Mouse (Mus musculus) kidney, adult 11 months (tissue): ENCODE measurements around the gene Ubxn10.

ENCODE experiments used
- DNase-seq: peaks from one replicate; pipeline ENCODE4 v3.0.0; 2022

Gene Ubxn10

DNA sequence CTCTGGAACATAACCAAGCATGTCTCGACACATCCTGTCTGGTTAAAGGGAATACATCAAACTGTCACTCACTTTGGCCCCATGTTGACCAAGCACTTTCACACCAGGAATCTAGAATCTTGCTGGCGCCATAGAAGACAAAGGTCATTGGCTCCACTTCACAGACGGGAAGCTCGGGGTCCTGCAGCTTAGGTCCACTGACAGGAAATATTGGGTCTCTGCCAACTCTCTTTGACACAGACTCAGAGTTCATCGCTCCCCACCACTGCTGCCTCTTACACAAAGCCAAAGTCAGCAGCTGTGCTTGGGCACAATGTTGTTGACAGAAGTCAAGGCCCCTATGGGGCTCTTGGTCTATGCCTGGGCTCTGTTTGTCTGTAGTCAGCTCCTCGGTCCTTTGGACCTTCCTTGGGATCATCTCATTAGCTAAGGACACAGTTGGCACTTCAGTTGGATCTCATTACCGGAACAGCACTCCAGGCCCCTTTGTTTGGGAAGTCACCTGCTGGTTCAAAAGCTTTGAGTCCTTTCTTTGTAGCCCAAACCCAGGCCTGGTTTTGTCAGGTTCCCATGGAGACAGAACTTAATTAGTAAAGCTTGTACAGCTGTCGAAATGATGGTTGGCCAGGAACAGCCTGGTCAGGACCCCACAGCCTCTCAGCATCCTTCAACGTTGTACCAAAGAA is 7.8 kb downstream of the Ubxn10 start:
- DNase-seq = peak; percentile 89

DNA sequence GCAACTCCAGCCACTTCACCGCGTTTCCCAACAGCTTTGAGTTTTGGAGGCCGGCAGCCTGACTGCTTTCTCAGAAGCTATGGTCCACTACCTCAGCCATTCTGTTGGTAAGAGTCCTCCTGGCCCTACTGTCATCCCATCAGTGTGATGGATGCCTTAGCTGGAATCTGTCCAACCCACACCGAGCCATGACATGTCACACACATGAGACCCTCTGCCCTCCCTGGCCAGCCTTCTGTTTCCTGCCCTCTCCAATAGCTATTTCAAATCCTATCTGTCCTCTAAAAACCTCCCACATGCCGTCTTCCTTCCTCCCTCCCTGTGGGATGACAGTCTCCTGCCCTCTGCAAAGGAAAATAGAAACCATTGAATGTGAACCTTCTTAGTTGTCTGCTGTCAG is 11.2 kb downstream of the Ubxn10 start:
- DNase-seq = peak; percentile 44

DNA sequence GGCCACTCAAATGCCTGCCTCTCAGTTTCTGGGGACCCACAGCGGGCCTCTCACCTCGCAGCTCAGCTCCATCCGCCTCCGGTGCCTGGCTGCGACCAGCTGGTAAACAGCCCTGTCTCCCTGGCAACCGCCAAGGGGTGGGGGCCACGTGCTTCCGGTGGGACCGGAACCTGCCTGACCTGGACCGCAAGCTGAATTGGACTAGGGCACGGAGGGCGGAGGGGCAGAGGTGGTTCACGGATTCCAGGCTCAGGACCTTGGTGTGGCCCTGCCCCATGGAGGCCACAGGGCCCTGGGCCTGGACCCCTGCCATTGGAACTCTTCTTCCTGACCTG is 11.9 kb downstream of the Ubxn10 start:
- peak; percentile 93 for DNase-seq

DNA sequence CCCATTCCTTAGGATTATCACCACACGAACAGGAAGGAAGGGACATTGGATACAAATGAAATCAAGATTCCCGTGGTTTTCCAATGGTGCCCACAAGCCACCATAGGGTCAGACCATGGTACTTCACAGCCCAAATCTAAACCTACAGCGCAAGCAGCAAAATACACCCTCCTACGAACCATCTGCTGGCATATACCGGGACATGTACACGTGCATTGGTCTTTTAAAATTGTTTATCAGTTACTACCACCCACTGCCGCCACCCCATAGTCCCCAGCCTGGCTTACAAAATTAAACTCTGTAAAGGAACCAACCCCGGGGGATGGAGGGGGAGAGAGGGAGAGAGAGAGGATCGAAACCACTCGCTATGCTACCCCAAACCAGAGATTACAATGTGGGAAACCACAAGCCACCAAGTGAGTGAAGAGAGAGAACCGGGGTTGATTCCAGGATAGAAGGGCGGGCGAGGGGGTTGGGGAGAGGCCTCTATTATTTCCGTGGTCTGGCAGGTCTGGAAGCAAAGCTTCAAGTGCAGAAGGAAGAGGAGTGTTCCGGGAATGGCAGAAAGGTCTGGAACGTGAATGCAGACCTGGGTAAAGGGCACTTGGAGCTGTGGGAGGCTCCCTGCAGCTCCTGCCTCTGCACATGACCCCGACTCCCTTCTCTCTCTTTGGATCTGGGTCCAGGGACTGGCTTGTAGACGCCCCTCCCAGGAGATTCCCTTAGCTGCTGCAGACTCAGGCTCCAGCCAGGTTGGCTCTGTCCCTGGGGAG is 12.4 kb downstream of the Ubxn10 start, which contains the start of gene Pla2g2c:
Gene Pla2g2c, plus strand, starts transcription at position 439 of the 773 bp plus-strand sequence.
- DNase-seq = no peak

DNA sequence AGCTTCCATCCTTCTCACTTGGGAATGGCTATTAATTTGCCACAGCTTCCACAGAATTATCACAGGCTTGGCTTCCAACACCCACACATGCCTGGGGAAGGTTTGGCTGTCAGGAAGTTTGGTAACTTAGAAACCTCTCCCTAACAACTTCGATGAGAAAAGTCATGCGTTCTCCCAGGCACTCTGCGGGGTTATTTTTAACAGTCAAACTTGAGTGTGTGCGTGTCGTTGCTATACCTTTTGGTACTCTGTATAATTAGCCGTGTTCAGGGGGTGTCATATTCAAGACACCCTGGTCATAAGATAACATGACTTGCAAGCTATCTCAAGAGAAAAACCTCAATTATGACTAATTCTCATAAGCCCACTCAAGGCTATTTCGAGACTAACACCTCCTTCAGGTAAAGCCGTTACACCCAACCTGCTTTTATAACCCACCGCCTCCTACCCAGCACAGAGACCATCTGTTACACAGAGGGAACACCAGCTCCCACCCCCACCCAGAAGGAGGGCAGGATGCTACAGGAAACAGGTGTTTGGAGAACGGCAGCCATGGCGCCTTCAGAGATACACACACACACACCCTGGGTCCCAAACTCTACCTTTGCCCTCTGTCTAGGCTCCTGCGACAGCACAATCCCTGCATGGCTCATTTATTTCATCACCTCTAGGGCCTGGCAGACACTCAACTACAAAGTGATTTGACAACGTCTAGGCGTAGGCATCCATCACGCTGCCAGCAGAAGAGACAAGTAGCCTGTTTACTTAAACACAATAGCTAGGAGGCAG is 13.3 kb downstream of the Ubxn10 start:
- peak; percentile 79 for DNase-seq

DNA sequence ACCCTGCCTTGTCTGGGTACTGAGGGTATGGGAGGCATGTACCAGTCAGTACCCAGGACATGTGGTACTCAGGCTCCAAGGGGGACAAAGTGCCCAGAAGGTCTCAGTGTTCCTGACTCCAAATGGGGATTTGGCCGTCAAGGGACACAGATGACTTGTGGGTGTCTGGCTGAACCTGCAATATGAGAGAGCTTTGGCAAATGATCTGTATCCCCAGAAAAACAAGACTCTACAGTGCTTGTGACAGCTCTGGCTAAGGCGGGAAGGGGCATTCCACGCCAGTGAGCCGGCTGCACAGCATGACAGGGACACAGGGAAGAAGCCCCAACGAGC is 17.7 kb downstream of the Ubxn10 start:
- no peak for DNase-seq

DNA sequence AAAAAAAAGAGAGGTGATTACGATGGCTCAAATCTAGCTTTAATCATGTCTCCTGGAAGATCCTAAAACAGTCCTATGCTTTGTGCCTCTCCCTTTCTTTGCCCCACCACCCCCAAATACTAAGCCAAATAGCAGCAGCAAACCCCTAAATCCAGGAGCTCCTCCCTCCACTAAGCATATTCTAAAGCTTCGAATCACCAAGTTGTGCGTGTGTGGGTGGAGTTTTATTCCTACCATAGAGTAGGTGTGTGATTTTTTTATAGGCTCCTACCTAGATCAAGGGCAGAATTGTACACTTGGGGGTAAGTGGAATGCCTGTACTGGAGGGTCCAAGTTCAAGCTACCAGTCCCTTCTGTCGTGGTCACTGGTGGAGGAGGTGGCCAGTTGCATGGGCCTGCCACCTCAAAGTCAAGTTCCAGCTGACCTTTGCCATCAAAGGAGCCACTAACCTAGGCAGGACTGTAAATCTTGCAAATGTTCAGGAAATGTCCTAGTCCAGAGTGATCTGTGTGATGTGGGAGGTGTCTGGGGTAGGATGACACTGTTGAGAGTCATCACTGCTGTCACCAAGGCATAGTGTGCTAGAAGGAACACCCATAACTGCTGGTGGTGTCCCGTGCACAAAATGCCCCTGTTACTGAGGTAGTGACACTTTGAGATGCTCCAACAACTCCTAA is 18.2 kb downstream of the Ubxn10 start:
- DNase-seq = no peak

DNA sequence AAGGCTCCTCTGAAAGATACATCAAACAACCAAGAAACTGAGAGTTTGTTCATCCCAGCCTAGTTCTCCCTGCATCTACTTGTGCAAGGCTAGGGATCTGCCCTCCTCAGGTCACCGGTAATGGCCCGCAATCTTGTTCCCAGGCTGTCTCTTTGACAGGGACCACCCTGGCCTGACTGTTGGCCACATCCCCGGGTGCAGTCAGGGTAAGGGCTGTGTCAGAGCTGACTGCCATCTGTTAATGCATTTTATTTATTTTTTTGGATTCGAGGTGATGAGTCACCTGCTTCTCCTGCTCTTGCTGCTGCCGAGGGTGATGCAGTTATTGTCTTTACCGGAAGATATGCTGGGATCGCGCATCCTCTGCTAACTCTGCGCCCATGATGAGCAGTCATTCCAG is 20.3 kb downstream of the Ubxn10 start:
- DNase-seq = no peak

DNA sequence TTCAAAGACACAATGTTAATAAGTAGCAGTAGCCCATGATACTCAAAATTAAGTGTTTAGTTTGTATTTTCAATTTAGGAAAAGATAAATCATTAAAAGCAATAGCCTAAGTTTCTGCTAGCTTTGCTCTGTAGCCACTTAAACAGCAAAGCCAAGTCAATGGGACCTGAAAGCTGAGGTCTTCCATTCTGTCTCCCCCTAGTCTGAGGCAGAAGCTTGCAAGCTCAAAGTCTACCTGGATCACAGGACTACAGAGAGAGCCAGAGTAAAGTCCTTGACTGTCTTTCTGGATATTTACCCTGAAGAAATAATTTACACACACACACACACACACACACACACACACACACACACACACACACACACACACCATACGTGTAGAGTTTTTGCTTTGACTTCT is 22.8 kb downstream of the Ubxn10 start:
- DNase-seq = peak; percentile 64

DNA sequence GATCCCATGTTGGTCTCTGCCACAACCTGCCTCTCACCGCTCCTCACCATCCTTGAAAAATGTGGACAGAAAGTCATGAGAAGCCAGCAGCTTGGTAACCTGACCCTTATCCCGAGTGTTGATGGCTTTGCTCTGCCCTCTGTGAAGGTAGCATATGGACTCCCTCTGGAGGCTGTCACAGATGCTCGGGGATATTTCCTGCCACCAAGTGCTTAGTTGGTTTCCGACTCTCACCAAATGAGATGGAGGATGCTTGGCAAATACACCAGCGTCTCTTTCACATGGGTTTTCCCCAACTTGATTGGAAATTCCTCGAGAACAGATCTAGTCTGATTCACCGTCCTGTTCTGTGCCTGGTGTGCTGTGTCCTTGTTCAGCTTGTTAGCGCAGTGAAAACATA is 24.3 kb downstream of the Ubxn10 start:
- DNase-seq = no peak

DNA sequence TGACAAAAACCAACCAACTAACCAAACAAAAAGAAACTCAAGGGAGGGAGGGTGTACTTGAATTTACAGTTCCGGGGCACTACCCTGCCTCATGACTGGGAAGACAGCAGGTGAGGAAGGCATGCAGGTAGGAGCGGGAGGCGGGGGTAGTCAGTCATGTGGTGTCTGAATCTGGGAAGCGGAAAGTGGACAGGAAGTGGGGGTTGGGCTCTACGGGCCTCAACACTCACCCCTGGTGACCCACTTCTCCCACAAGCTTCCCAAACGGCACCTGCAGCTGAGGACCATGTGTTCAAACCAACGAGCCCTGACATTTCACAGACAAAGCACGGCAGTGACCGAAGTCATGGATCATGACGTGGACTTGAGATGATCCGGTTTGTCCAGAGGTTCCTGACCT is 24.9 kb downstream of the Ubxn10 start:
- no peak for DNase-seq

DNA sequence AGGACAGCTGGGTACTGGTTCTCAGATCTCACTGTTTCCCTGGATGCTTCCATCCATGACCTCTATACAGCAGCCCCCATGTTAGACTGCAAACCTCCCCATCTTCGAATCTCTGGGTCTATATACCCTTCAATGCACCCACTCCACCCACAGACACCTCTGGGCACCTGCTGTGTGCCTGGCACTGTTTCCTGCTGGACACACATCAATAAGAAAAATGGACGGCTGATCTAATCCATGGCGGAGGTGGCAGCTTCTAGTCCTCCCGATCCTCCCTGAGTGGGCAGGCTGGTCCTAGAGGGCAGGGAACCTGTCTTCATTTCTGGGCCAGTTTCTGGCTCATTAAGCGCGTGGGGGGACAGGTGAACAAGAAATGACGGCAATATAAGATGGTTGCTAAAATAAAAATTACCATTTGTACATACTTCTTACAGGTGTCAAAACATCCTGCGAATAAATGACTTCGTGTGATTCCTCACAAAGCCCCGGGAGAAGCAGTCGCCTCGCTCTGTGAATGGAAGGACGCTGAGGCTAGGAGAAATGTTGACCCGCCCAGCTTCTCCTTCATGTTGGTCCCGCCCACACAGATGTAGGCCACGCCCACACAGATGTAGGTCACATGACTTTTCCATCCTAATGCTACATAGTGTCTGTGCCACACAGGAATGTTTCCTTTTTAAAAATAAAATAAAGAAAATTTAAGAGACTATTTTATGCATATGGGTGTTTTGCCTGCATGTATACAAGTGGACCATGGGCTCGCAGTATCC is 25.7 kb downstream of the Ubxn10 start:
- no peak for DNase-seq

DNA sequence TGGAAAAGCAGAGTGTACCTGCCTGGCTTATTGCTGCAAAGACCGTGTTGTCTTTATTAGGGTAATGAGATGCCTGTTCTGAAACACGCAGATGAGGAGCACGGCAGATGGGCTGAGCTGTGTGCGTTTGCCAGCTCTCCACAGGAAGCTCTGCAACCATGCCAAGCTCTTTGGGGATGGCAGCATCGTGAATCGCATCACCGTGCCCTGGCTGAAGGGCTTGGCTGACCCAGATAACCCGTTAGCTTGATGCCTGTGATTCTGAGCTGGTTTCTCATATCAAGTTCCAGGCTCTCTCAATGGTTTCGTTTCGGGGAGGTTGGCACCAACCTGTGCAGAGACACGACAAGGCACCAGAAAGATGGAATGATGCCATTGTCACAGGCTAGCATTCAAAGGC is 26.3 kb downstream of the Ubxn10 start:
- DNase-seq = no peak

DNA sequence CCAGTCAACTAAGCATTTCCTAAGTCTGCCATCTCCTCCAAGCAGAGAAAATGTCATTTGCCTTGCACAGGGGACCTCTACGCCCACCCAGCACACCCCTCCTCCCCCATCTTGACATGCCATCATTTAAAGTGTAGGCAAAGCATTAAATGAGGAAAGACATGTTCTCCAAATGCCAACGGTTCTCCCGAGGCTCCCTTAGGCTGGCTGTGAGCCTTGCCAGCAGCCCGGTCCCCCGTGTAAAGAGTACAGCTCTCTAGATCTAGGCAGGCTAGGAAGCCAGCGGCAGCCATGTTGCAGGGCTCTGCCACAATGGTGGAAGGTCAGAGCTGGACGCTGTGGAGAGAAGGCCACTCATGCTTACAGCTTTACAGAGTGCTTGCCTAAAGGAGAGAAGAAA is 27.0 kb downstream of the Ubxn10 start:
- no peak for DNase-seq

DNA sequence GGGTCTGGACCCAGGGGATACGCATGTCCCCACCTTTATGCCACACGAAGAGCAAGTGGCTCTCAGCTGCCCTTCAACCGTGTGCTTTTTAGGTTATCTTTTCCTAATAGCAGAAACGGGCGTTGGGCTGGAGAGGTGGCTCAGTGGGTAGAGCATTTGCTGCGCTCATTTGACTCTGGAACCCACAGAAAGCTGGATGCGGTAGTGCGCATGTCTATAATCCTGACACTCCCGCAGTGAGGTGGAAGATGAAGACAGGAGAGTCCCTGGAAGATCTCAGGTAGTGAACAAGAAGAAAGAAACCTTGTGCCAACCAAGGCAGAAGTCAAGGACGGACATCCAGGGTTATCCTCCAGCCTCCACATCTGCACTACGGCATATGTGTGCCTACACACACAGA is 27.7 kb downstream of the Ubxn10 start:
- DNase-seq = no peak

DNA sequence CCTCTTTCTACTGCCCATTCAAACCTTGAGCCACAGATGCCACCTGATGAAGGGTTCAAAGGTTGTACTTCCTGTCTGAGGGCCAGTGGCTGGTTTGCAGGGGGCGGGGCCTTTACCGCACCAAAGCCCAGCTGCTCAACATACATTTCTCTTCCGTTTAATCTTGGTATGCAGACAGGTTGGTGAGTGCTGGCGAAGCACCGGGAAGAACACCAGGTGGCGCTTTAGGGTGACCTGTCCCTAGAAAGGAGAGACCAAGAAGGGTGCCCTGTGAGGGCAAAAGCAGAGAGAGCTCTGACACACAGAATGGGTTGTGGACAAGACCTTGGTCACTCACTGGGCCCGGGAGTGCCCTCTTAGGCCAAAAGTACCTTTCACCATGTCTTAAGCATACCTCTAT is 28.3 kb downstream of the Ubxn10 start:
- DNase-seq = peak; percentile 59

DNA sequence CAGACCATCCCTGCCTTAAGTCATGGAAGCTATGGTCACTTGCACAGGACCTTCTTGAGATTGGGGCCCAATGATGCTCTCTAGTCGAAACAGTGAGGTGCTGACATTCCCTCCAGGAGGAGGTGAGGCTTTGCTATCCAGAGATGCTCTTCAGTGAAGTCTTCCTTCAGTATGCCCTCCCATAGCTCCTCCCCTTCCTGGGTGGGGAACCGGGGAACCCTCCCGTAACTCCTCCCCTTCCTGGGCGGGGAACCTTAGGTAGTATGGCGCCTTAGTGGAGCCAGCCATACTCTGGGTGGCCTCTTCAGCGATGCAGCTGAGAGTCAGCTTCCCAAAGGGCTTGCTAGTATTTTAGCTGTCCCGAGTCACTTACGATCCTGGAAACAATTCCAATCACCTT is 30.3 kb downstream of the Ubxn10 start:
- no peak for DNase-seq

DNA sequence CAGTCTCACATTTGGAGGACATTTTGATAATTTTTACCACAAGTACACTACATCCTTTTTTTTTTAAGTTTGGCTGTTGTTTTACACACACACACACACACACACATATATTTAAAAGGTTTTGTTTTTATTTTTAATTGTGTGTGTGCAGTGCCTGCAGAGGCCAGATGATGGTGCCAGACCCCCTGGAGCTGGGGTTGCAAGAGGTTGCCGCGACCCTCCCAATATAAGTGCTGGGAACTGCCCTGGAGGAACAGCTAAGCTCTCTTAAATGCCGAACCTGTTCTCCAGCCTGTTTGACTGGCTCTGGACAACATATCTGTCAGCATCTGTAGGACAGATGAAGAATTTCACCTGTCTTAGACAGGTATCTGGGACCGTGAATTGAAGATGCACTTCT is 32.8 kb downstream of the Ubxn10 start:
- DNase-seq = no peak

DNA sequence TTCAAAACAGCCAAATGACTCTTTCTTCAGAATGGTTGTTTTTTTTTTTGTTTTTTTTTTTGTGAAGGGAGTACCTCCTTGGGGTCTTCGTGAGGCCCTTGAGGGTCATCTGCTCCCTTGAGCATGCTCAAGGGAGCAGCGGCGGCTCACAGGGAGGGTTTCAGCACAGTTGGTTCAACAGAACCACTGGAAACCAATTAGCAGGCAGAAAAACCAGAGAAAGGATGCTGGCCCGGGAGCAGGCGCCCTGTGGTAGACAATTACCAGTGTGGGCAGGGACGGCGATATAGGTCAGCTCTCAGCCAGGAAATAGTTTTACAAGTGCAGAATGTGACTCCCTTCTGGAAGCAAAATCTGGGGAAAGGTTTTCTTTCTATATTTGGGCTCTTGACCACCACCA is 33.4 kb downstream of the Ubxn10 start:
- no peak for DNase-seq

DNA sequence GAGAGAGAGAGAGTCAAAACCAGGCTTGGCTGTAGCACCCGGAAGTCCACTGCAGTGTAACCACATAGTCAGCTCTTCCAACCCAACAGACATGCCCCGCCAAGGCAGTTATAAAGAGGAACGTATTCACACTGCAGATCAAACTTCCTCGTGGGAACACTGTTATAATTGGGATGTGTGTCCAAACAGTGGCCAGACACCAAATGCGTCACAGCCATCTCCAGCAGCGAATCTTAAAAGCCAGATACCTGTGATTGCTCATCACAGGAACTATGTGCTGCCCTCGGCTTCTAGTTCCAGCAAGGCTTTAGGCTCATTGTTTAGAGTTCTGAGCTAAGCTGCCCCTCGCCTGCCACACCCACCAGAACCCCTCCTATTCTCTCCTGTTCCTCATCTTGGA is 34.4 kb downstream of the Ubxn10 start:
- DNase-seq = no peak

DNA sequence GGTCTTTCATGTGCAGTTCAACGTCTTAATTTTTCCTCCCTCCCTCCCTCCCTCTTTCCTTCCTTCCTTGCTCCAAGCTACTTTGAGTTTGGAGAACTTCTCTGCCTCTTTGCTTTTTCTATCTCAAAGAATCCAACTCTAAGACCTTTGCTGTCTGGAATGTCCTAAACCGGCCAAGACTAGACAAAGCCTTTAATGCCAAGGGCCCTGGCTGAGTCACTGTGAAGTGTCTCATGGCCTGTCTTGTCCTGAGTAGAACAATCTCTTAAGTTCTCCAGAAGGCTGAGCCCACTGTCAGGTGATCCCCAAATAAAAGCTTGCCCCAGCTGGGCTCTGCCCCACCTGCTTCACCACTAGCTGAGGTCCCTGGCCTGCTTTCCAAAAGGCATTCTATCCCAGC is 34.9 kb downstream of the Ubxn10 start:
- DNase-seq = no peak

DNA sequence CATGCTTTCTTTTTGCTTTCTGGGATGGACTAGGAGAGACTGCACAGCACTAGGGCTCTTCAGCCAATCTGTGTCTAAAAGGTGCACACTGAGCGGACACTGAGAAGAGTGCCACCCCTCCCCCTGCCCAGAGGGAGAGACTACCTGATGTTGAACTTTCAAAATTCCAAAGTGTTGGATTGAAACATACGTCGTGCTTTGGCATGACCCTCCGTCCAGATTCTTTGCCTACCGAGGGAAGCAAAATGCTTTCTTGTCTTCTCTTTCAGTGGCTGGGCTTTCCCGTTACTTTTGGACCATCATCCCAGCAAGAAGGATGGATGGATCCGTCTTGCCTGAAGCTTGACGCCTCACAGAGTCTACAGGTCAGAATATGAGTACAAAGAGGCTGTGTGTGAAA is 35.9 kb downstream of the Ubxn10 start:
- DNase-seq = no peak
